Mouse (Mus musculus): ENCODE results near the gene Rap1b. TPM values are rescaled to one million over a fixed set of nuclear protein-coding genes. Genes with fewer than 3 reads are reported as not detected.

The Rap1b gene
- polyA plus RNA-seq, 1 experiment, result 55.2 TPM

DNA sequence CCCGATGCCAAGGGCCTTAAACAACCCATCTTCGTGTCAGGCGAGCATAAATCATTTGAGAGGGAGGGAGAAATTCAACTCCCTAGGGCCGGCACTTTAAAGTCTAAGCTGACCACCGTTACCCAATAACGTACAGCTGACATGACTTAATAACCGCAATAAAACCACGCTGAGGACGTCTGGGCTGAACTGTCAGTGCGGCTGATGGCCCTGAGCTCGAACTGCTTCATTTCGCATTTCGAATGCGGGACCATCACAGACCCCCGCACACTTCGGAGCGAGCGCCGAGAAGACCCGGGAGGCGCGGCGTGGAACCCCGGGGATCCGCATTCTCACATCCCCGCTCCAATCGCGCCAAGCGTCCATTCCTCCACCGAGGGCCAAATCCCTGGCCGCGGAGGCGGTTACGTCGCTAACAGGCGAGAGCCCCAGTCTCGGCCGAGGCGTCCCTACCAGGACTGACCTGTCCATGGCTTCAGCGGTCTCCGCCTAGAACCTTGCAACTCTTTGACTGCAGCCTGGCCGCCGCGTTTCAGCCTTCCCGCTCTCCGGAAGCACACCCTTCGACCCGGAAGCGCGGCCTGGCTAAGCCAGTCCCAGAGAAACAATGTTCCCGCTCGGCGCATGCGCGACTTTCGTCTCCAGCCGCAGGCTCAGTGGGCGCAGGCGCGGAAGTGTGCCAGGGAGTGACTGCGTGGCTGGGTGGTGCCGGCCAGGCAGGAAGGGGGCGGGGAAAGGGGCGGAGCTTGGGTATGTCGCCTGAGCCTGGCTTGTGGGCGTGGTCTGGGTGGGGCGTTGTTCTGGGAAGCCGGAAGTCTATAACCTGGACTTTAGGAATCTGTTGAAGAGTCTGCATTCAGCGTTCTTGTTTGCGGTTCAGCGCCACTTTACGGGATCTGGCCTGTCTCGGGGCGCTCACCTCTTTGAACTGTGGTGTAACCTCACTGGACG is 53.4 kb downstream of the Rap1b start, which contains the start of gene Nup107:
Nup107 (minus strand) TSS at position 565 of the 951 bp plus-strand sequence.
- 0 out of 2 replicates have a peak, but pooled peaks cover 2% of the 10 kb centered on the region for H3K4me1 ChIP-seq (ENCODE audit: control insufficient read depth, insufficient read depth, insufficient read length, low read length)
- peak within 1 kb of the TSS; percentile 82 for H3K4me3 ChIP-seq (ENCODE audit: insufficient read depth, low read depth, low read length)
- peak within 1 kb of the TSS; percentile 69 for H3K27ac ChIP-seq (replicated peaks; ENCODE audit: low read depth, low read length)

- Histone ChIP-seq H3K4me3 (ENCODE audit: insufficient read depth, low read depth, low read length) (no peak overlapping the region), H3K27ac (replicated peaks; ENCODE audit: low read depth, low read length) (no peak overlapping the region), H3K4me1 (ENCODE audit: control insufficient read depth, insufficient read depth, insufficient read length, low read length) (0 out of 2 replicates have a peak, but pooled peaks cover 2% of the 10 kb centered on the region)
Observed at GRCm38 (mm10) chr10:117791171-117791470, 54.7 kb downstream of the Rap1b start.

- Histone ChIP-seq H3K27ac (replicated peaks; ENCODE audit: low read depth, low read length) (no peak overlapping the region), H3K4me1 (ENCODE audit: control insufficient read depth, insufficient read depth, insufficient read length, low read length) (0 out of 2 replicates have a peak, but pooled peaks cover 2% of the 10 kb centered on the region), H3K4me3 (ENCODE audit: insufficient read depth, low read depth, low read length) (no peak overlapping the region)
Observed at GRCm38 (mm10) chr10:117790421-117791170, 55.2 kb downstream of the Rap1b start.

- H3K27ac ChIP-seq (replicated peaks; ENCODE audit: low read depth, low read length), result no peak overlapping the region
- H3K4me1 ChIP-seq (ENCODE audit: control insufficient read depth, insufficient read depth, insufficient read length, low read length), result 0 out of 2 replicates have a peak, but pooled peaks cover 2% of the 10 kb centered on the region
- no peak overlapping the region for H3K4me3 ChIP-seq (ENCODE audit: insufficient read depth, low read depth, low read length)
Observed at GRCm38 (mm10) chr10:117790011-117790410, 55.8 kb downstream of the Rap1b start.

GRCm38 (mm10) chr10:117784646-117785045 is 61.2 kb downstream of the Rap1b start:
- Histone ChIP-seq H3K27ac (replicated peaks; ENCODE audit: low read depth, low read length) (no peak overlapping the region), H3K4me1 (ENCODE audit: control insufficient read depth, insufficient read depth, insufficient read length, low read length) (no peaks in the 10 kb centered on the region), H3K4me3 (ENCODE audit: insufficient read depth, low read depth, low read length) (no peak overlapping the region)

GRCm38 (mm10) chr10:117783786-117784420 is 61.9 kb downstream of the Rap1b start:
- H3K4me1 ChIP-seq (ENCODE audit: control insufficient read depth, insufficient read depth, insufficient read length, low read length), result no peaks in the 10 kb centered on the region
- H3K27ac ChIP-seq (replicated peaks; ENCODE audit: low read depth, low read length), result no peak overlapping the region
- no peak overlapping the region for H3K4me3 ChIP-seq (ENCODE audit: insufficient read depth, low read depth, low read length)

DNA sequence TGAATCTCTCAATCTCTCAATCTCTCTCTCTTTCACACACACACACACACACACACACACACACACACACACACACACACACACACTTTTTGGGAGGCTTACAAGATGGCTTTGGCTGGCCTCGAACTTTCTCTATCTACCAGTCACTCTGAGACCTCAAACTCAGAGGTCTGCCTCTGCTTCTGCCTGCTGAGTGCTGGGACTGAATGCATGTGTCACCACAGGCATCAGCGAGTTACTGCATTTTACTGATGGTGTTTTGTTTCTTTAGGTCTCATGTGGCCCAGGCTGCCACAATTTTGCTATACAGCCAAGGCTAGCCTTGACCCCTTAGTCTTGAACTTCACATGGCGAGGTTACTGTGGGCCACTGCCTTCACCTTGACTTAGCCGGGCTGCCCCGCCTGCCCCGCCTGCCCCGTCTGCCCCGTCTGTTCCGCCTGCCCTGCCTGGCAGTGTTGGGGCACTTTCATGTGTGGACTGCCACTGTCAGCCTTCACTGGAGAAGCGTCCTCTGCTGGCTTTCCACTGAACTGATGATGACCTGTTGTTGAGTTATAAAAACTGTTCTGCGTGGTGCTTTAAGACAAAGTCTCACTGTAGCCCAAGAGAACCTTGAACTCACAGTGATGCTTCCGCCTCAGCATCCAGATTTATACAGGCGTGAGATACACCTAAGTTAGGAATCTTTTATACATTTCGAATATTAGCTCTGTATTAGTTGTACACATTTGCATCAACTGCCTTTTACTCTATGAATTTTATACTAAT is 63.2 kb downstream of the Rap1b start:
- H3K4me3 ChIP-seq (ENCODE audit: insufficient read depth, low read depth, low read length), result no peak overlapping the region

DNA sequence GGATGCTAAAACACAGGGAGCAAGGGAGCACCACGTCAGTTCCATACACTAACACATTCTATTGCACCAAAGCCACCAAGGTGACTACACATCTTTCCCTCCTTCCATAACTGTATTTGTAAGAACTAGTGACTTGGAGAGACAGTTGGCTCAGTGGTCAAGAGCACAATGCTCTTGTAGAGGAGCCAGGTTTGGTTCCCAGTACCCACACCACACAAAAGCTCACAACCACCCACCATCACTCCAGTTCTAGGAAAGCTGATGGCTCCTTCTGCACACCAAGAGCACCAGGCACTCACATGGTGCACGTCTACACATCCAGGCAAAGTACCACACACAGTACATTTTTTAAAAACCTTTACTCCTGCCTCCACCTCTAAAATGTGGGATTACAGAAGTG is 63.8 kb downstream of the Rap1b start:
- Histone ChIP-seq H3K4me1 (ENCODE audit: control insufficient read depth, insufficient read depth, insufficient read length, low read length) (no peaks in the 10 kb centered on the region), H3K27ac (replicated peaks; ENCODE audit: low read depth, low read length) (no peak overlapping the region), H3K4me3 (ENCODE audit: insufficient read depth, low read depth, low read length) (no peak overlapping the region)

More for the DNA sequence above, 63.2 kb downstream of the Rap1b start:
- no peak overlapping the region for H3K27ac ChIP-seq (replicated peaks; ENCODE audit: low read depth, low read length)
- H3K4me1 ChIP-seq (ENCODE audit: control insufficient read depth, insufficient read depth, insufficient read length, low read length), result no peaks in the 10 kb centered on the region

DNA sequence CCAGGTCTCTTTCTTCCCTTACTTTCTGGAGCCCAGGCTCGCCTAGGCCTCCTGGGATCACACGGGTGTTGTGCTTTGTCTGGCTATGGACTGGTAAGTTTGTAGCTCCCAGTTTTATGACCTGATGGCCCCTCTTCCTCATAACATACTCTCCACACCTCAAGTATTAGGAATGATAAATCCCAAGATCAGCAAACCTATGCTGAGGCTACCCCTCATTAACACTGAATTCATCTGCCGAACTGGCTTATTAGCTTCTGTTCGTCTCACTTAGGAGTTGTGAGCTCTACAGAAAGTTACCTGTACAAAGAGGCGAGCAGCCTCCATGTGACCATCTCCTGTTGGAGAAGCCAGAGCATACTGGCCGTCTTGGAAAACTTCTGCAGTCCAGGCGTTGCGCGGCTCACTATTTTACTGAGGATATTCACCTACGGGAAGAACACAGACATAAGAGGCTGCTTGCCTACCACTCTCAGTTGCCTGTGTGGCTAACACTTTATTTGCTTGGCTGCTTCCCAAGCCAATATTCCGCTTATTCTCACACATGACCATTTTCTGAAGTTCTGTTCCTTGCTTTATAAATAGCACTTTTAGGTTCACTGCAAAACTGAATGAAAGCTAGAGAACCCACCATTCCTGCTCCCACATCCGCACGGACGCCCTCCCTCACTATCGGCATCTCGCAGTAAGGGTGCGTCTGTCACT is 64.7 kb downstream of the Rap1b start:
- Histone ChIP-seq H3K27ac (replicated peaks; ENCODE audit: low read depth, low read length) (no peak overlapping the region), H3K4me1 (ENCODE audit: control insufficient read depth, insufficient read depth, insufficient read length, low read length) (no peaks in the 10 kb centered on the region), H3K4me3 (ENCODE audit: insufficient read depth, low read depth, low read length) (no peak overlapping the region)

- Histone ChIP-seq H3K27ac (replicated peaks; ENCODE audit: low read depth, low read length) (no peak overlapping the region), H3K4me3 (ENCODE audit: insufficient read depth, low read depth, low read length) (no peak overlapping the region), H3K4me1 (ENCODE audit: control insufficient read depth, insufficient read depth, insufficient read length, low read length) (no peaks in the 10 kb centered on the region)
Observed at GRCm38 (mm10) chr10:117780306-117780911, 65.4 kb downstream of the Rap1b start.

- H3K4me1 ChIP-seq (ENCODE audit: control insufficient read depth, insufficient read depth, insufficient read length, low read length), result no peaks in the 10 kb centered on the region
- H3K27ac ChIP-seq (replicated peaks; ENCODE audit: low read depth, low read length), result no peak overlapping the region
- H3K4me3 ChIP-seq (ENCODE audit: insufficient read depth, low read depth, low read length), result no peak overlapping the region
Observed at GRCm38 (mm10) chr10:117779581-117780305, 66.1 kb downstream of the Rap1b start.

GRCm38 (mm10) chr10:117778951-117779350 is 66.9 kb downstream of the Rap1b start:
- H3K4me3 ChIP-seq (ENCODE audit: insufficient read depth, low read depth, low read length), result no peak overlapping the region
- no peaks in the 10 kb centered on the region for H3K4me1 ChIP-seq (ENCODE audit: control insufficient read depth, insufficient read depth, insufficient read length, low read length)
- H3K27ac ChIP-seq (replicated peaks; ENCODE audit: low read depth, low read length), result no peak overlapping the region

DNA sequence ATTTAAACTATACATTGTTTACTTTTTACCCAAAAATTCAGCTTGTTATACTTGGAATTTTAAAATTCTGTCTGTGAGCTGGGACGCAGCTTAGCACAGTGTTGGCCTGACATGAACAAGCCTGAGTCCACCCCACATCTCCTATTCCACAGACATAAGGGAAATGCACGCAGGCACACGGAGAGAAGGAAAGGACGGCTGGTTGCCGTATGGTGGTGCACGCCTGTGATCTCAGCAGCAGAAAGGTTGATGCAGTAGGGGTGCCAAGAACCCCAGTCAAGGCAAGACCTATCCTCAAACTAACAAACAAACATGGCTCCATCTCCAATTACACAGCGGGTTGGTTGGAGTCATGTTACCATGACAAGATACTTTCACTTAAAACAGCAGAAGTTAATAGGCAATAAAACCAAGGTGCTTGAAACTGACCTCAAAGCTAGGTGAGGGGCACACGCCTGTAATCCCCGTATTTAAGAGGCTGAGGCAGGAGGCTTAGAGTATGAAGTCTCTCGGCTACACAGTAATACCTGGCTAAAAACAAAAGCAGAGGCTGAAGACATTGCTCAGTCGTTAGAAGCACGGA is 67.4 kb downstream of the Rap1b start:
- Histone ChIP-seq H3K4me3 (ENCODE audit: insufficient read depth, low read depth, low read length) (no peak overlapping the region), H3K27ac (replicated peaks; ENCODE audit: low read depth, low read length) (no peak overlapping the region), H3K4me1 (ENCODE audit: control insufficient read depth, insufficient read depth, insufficient read length, low read length) (no peaks in the 10 kb centered on the region)

All from brown adipose tissue, adult 24 weeks (tissue).